Mouse (Mus musculus): Measurements from ENCODE around the gene B3galt1. TPM values are rescaled to one million over a fixed set of nuclear protein-coding genes. Genes with fewer than 3 reads are reported as not detected.

B3galt1 gene
- total RNA-seq, 2 experiments from 2014 or later: 1.9 to 2.8 TPM

DNA sequence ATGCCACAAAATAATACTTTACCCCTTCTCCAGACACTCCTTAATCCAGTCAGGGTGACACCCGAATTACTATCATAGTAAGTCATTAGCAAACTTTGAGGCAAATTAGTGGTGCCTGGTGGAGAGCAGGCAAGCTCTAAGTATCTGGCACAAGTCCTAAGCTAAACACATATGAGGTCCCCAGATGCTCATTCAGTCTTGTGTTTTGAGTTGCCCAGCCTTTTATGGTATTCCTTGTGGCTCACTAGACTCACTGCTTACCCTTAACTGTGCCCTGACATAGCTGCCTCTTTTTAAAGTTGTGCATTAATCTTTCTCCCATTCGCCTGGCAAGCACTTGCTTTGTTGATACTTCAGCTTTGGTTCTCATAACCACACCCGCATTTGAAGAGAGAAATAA, 382.7 kb downstream of the B3galt1 start:
- no peak for DNase-seq

DNA sequence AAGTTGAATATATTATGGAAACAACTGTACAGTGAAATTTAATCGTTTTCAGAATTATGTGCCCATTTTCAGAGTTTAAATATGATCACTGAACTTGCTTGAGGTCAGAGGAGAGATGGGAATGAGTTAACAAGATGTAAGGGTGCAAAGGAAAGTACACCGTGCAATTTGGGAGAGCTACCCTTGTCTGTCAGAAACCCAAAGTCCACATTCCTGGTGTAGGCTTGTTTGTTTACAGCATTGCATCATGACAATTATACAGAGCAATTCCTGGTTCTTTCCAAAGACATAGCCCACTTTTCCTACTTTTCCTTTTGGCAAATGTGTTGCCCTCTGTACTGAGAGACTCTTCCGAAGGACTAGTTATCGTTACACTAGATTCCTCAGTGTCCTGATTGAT, 390.5 kb downstream of the B3galt1 start:
- no peak for DNase-seq

DNA sequence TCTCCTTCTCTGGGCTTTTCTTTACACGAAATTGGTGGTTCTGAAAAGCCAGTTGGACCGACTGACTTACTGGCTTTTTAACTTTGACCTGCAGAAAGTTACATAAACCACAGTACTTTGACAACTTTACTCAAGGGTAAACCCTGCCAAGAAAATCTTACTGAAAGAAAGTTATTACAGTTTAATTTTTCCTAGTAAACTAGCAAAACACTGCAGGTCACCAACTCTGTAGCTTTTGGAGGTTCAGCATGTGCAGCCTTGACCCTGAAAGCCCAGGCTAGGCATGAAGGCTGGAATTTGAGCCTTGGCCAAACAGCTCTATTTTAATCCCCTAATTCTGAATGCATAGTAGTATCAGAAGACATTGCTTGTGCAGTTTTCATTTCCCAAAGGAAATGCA, 391.9 kb downstream of the B3galt1 start:
- no peak for DNase-seq

DNA sequence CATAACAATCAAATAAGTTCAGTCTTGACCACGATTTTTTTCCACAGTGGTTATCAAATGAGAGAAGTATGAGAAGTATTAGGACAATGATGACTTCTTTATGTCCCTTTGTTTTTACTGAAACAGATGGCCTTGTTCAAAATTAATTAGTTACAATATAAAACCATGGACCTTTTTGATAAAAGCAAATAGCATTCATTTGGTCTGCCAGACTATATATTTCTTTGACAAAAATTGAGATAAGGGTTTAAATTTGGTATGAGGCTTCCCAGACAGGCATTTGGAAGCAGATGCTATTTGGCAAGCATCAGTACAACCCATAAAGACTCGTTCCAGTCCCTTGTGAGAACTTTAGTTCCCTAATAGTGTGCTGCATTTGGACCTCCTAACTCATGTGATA, 395.0 kb downstream of the B3galt1 start:
- no peak for DNase-seq

DNA sequence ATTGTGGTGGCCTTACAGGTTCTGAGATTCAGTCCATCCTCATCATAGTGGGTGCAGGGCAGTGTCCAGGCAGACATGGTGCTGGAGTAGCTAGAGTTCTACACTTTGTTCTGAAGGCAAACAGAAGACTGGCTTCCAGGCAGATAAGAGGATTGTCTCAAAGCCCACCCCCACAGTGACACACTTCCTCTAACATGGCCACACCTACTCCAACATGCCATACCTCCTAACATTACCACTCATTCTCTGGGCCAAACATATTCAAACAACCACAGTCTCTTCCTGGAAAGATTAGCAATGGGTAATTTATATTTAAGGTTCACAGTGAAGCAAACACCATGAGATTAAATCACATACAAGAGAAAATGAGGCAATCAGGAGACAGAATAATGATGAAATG, 403.1 kb downstream of the B3galt1 start:
- no peak for DNase-seq

DNA sequence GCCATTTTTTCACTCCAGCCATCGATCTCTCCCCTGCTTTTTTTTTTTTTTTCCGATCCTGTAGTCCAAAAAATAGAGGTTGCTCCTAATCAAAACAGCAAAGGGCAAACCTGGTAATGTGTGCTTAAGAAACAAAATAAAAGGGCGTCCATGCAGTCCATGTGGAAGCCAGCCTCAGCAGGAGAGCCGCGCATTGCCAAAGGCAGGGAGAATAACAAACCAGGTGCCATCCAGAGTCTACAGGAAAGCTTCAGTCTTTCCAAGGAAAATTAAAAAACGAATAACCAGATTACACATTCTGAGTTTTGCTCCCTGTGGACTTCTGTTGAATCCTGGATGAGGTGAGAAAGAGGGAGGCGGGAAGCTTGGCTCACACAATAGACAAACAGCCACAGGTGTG, 405.4 kb downstream of the B3galt1 start:
- no peak for DNase-seq

DNA sequence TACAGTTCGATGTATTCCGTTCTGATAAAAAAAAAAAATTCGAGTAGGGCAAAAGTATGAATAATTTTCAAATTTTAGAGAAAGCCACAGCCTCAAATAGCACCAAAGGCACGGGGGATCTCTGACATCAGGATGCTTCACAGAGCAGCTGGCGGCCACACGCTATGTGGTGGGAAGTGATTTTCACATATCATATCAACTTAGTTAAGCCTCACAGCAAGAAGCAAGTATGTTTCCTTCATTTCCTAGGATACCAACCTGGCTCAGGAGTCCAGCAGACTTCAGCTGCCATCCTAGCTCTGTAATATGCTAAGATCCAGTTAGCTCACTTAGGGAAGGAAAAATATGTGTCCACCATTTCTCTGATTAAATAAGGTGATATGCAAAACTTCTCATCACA, 405.9 kb downstream of the B3galt1 start:
- DNase-seq: no peak

DNA sequence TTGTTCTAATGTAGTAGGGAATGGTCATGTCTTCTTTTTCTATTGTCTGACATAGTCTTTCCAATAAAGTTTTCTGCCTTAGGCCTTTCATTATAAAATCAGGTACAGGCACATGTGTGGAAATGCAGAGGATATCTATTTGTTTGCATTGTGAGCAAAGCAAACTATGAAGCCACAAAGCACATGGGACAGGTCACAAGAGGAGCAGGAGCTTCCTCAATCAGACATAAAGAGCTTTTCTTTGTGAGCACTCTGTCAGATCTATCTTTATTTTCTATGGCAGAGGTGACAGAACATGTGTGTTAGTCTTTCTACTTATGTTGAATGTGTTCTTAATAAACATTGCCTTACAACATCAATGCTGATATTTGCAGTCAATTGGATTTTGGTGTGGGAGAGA, 410.1 kb downstream of the B3galt1 start:
- DNase-seq: no peak

DNA sequence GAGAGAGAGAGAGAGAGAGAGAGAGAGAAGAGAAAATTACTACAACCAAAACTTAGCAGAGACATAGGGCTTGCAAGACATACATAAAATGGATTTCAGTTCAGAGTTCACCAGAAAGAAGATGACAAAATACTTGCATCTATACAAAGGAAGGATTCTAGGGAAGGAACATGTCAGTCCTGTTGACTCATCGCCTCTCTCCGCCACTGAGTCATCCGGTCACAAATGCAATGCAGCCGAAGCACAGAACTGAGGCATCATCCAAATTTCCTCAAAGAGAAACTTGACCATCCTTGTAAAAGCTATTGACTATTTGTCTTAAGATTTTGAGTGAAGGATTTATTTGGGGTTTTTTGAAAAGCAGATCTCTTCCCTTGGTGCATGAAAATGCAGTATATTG, 410.8 kb downstream of the B3galt1 start:
- DNase-seq: no peak

DNA sequence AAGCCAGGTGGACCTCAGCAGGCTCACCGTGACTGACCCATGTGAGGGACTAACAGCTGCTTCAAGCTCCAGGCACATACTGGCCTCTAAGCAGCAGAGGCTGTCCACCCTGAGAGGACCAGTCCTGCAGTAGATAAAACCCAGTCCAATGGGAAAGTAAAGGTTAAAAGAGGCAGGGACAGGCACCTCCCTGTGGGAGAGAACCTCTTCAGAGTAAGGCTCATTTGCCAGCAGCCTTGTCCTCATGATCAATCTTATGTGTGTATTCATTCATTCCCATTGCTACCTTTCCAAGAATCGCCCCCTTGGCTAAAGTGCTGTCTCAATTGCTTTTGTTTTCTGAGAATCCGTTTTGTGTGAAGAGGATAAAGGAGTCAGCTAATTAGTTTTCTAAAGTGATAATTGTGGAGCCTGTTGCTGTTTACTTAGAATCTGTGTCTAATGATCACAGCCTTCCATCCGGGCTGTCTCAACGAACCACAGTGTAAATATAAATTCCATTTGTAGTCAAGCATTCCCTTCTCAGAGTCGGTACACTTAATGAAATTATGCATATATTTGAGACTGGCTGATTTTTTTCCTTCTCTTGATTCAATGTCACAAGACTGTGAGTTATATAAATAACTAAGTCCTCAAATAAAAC, 412.1 kb downstream of the B3galt1 start:
- no peak for DNase-seq

DNA sequence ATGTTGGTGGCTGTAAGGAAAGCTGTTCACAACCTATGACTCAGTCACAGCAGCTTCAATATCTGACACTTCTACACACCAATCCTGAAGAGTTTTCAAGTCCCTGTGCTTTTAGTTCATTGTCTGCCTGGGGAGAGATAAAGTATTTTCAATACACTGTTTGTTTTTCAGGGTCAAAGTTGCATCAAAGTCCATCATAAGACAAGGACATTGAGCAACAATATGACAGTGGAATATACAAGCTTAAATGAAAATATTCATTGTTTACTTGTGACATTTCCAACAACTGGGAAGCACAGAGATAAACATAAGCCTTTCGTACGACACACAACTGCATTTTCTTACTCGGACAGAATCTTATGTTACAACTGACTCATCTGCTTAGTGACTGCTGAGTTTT, 417.9 kb downstream of the B3galt1 start:
- DNase-seq: no peak

DNA sequence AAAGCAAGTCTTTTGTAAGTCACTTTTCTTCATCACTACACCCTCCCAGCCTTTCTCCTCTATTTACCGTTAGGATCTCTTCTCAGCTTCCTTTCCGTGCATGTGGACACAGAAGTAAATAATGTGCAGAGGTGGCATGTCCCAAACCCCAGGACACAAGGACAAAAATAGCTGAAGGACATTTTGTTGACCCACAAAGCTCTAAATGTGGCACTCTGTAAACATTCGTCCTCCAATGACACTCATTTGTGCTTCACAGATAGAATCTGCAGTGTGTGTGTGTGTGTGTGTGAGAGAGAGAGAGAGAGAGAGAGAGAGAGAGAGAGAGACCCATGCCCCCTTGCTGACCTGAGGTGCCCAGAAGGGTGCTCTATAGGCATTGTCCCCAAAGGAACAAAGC, 419.5 kb downstream of the B3galt1 start:
- no peak for DNase-seq

DNA sequence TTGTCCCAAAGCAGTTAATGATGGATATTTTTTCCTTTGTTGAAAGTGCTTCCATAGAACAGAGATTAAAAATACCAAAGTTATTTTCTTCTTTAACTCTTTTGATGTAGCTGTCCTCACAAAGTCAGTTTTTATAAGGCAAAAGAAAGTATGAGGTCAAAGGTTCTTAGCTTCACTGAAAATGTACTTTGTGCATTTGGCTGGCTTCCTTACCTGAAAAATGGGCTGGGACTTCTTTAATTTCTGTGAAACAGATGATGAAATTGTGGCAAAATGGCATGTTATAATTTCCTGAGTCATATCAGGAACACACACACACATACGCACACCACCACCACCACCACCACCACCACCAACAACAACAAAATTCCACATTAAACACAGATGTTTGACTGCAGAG, 427.8 kb downstream of the B3galt1 start:
- no peak for DNase-seq

DNA sequence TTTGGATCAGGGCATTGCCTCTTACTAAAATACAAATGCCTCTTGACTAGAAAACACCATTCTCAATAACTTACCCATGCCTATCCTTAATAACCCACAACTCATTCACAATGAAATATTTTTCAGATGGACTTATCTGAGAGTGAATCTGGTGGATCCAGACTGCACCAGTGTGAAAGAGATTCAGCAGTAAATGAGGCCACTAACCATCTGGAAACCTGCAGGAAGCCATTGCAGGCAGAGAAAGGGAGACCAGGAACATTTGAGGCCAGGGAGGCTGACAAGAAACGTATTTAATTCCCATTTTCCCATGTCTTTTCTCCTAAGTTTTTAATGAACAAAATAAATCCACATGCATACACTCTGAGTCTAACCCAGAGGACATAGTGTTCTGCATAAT, 437.4 kb downstream of the B3galt1 start:
- DNase-seq: no peak

DNA sequence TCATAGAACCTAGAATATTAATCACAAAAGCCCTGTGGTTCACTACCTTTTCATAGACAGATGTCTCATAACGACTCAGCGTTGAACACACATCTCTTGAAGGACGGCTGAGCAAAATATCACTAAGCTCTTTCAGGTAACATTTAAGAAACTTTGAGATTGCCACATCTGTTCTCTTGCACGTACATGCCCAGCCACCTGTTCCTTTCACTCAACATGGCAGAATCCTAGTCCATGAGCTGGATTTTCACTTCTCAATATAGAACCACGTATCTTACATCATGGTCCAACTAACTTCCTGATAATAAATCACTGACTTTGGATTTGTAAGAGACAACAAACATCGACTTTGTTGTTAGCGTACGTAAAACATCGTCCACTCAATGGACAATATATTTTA, 439.5 kb downstream of the B3galt1 start:
- DNase-seq: no peak

DNA sequence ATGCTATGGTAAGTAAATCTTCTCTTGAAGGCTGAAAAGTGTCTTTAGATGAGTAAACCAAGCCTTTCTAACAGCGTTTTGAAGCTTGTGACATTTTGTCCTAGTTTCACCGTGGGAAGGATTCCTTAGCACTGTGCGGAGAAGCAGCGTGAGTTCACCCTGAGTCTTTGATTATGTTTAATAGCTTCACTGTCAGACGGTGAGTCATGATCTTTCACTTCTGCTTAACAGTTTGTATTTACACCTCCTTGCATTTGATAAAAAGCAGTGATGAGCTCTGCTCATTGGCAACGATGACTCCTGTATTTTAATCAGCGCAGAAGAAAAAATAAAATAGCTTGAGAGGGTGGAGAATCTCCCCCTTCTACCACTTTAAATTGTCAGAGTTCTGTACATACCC, 440.0 kb downstream of the B3galt1 start:
- no peak for DNase-seq

DNA sequence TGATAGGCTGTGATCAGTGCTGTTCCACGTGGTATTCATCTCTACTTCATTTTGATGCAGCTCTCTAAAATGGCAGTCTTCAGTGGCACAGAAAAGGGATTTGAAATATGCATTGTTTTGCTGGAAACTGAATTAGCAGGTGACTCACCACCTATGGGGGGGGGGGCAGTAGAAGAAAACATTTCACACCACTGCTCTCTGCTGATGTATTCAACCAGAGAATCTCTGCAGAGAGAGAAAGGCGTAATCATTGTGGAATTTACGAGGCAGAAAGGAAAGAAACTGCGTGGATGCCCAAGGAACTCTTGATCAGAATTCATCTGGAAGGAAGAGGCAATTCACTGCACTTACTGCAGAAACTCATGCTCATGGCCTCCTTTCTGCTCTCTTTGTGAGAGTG, 445.7 kb downstream of the B3galt1 start:
- DNase-seq: no peak

DNA sequence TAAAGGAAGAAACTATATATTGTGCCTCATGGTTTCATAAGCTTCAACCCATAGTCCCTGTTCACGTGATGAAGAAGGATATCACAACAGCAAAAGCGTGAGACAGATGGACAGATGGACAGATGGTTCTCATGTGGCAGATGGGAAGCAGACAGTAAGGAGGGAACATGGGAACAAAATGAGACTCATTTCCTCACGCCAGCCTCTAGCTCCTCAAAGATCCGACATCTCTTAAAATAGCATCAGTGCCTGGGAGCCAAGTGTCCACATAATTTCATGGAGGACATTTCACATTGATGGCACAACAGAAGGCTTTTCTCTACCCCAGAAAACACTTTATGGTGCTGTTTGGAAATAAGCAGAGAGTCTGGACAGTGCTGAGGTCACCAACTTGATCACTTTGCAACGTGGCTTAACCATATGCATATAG, 454.6 kb downstream of the B3galt1 start:
- DNase-seq: no peak

DNA sequence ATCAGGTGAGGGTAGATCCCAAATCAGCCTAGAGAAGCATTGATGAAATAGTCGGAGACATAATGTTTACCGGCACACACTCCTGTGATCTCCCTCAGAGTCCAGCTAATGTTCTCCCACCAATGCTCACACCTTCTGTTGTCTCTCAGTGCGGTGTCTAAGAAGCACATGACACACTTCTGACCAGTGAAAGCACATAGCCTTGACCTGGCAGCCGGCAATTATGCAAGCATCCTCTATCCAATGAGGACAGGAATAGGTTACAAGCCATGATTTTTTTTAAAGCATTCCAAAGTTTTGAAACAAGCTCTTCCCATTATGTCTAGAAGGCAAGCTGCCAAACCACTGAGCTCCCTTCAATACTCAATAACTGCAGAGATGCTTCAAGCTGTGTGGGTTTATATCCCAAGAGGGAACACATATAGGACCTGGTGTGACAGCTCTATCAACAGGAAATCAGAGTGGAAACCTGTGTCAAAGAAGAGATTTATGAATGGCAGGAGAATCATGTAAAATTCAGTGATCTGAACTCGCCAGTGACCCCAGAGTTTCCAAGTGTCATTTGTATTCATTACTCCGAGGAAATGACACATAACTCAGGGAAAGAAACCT, 456.0 kb downstream of the B3galt1 start:
- DNase-seq: no peak

DNA sequence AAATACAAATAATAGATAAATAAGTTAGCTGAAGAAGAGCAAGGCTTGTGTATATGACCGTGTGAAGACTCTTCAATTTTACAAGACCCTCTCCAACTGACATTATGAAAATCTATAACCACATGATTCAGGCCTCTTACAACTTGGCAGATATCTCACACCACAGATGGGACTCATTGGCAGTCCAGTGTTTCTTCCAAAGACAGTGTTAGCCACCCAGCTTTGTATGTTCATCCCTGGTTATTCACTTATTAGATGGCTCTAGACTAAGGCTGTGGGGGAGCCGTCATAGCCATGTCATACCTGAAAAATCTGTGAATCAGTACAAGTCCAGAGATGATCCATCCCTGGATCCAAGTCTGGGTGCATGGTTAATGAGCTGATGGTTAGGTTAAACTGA, 463.1 kb downstream of the B3galt1 start:
- no peak for DNase-seq

DNA sequence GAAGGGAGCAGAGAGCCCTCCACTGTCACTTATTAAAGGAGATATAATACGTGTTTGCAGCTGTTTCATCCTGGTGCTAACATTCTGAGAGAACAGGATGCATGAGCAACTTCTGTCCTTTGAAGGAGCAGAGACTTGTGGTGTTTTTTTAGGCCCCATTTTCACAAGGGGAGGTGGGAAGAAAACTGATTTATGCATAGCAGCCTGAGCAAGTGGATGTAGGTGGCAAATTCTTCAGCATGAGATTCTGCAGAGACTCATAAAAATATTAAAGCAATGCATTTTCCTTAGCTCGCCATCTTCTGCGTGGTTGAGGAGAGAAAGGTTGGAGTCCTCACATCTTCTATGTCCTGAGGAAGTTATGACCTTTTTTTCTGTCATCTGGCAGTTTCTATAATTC, 469.0 kb downstream of the B3galt1 start:
- DNase-seq: no peak

DNA sequence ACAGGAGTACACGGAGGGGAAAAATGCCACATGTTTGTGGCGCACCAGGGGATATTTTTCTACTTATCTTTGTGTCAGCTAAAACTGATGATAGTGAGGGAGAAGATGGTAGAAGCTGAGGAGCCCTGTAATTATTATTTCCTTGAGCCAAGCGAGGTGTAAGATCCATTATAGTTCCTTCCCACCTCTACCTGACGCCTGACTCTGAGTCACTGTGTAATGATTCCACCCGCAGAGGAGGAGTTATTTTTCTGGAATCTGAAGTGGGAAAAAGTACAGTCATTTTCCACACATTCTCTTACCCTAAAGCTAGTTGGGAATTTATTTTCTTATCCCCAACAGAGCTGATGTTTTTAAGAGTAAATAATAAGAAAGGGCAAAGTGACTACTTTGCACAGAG, 475.1 kb downstream of the B3galt1 start:
- no peak for DNase-seq

DNA sequence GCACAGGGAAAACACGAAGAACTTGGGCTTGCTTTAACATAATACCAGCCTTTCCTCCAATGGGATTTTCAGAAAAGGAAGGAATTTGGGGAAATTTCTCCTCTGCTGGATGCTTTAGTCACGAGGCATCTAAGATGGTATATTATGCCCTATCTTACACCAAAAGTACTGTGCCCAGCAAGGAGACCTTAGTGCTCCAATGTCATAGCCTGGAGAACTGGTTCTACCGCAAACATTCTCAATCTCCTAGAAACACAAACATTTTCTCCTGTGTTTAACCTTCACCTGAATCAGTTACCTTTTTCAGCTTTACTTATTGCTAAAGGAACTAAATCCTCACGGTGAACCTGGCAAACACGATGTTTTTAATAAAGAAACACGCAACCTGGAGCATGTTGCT, 486.8 kb downstream of the B3galt1 start:
- DNase-seq: no peak

DNA sequence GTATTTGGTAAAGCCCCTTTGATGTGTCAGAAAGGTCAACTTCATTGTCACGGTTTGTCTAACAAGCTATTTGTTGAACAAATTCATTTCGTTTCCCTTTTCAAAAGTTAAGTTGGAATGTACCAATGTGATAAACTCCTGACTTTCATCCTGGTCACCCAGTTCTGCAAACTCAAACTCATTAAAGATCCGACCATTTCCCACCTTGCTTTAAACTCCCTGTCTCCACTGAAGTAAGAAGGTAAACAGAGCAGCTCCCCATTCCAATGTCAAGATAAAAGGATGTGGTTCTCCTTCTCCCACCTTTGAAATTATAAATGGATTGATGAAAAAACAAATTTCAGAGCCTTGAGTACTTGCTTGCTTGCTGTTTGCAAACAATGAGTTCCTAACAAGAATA, 487.6 kb downstream of the B3galt1 start:
- no peak for DNase-seq

DNA sequence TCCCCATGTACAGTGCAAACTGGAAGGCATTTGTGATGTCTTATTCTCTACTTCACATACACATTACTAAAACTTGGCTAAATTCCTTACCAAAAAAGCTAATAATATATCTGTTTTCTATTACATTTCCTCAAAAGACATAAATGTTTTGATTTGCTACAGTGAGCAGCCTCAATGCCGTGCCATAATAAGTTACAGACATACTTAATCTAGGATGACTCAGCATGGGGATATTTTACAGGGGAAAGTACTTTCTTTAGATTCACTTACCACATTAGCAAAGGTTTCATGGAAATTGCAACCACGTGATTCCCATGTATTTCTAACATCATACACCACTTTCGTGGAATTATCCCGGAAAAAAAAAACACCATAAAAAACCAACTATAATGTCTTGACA, 495.7 kb downstream of the B3galt1 start:
- DNase-seq: no peak
